Mouse (Mus musculus) embryonic facial prominence, embryonic 14.5 days (tissue): ENCODE measurements around the gene Chpf2. TPM values are rescaled to one million over a fixed set of nuclear protein-coding genes. Genes with fewer than 3 reads are reported as not detected.

Experiments used
- ATAC-seq: fragments of 200-750 bp; cut with Nextera tagmentation; 2 replicates; pipeline ENCODE4 v1.8.0; 2017; ENCODE audit warnings: low read depth, moderate number of reproducible peaks, moderate TSS enrichment
- DNase-seq: peaks from one replicate; pipeline ENCODE4 v3.0.0-alpha.2; 2015; ENCODE audit warnings: low spot score
- H3K27ac ChIP-seq: fragments of 300-500 bp; sonication (generic); replicated peaks from 2 replicates; pipeline ENCODE4 v1.5.1; 2014; ENCODE audit warnings: low read depth, mild to moderate bottlenecking, low read length, moderate library complexity
- H3K27me3 ChIP-seq: fragments of 300-500 bp; sonication (generic); replicated peaks from 2 replicates; pipeline ENCODE4 v1.6.1; 2014; ENCODE audit warnings: low read length; ENCODE audit not compliant: control insufficient read depth, insufficient read depth
- H3K36me3 ChIP-seq: fragments of 300-500 bp; sonication (generic); 2 replicates; pipeline ENCODE4 v1.6.1; 2014; ENCODE audit warnings: low read length, mixed read lengths; ENCODE audit not compliant: control insufficient read depth, insufficient read depth
- H3K4me1 ChIP-seq: fragments of 300-500 bp; sonication (generic); 2 replicates; pipeline ENCODE4 v1.6.1; 2014; ENCODE audit warnings: antibody characterized with exemption, low read length; ENCODE audit not compliant: control insufficient read depth, insufficient read depth
- H3K4me2 ChIP-seq: fragments of 300-500 bp; sonication (generic); 2 replicates; pipeline ENCODE4 v1.6.1; 2014; ENCODE audit warnings: low read depth, mild to moderate bottlenecking, low read length, moderate library complexity, mixed read lengths
- H3K4me3 ChIP-seq: fragments of 300-500 bp; sonication (generic); 2 replicates; pipeline ENCODE4 v1.5.1; 2014; ENCODE audit warnings: low read depth, mild to moderate bottlenecking, low read length
- H3K9ac ChIP-seq: fragments of 300-500 bp; sonication (generic); 2 replicates; pipeline ENCODE4 v1.6.1; 2014; ENCODE audit warnings: low read depth, mild to moderate bottlenecking, low read length, moderate library complexity, mixed read lengths
- H3K9me3 ChIP-seq: fragments of 300-500 bp; sonication (generic); 2 replicates; pipeline ENCODE4 v1.6.1; 2016; ENCODE audit warnings: low read length; ENCODE audit not compliant: control insufficient read depth
- WGBS: fragments of 180-500 bp; shearing (Covaris S2); extraction: QIAGEN DNeasy Blood & Tissue Kit; methylation state at CpG from one replicate; pipeline ENCODE4 v1.1.7; 2014; 5-methylcytosine and 5-hydroxymethylcytosine counted together
- polyA plus RNA-seq: library from polyadenylated mRNA; unstranded; fragments of >200 nt; fragmentation: Nextera tagmentation; extraction: Ambion mirVana; gene quantifications from 2 replicates; pipeline ENCODE4 v1.2.1, GENCODE M21; 2014

Gene Chpf2
- polyA plus RNA-seq, 1 experiment from 2014 or later: 21.2 TPM

- WGBS: 21% methylated on average over 14 of the region's 14 CpGs
- H3K9ac ChIP-seq: peak overlapping the region; percentile 90
- DNase-seq (no peak), ATAC-seq (no peak)
- H3K9me3 ChIP-seq: no peaks in the 10 kb centered on the region
- peak overlapping the region; percentile 70 for H3K4me3 ChIP-seq
- H3K36me3 ChIP-seq: no peaks in the 10 kb centered on the region
- no peaks in the 10 kb centered on the region for H3K27me3 ChIP-seq
- peak overlapping the region; percentile 100 for H3K27ac ChIP-seq
- peaks cover 35% of the 10 kb centered on the region for H3K4me1 ChIP-seq
- peak overlapping the region; percentile 79 for H3K4me2 ChIP-seq
Observed at GRCm38 (mm10) chr5:24605980-24606665, 19.6 kb downstream of the Chpf2 start.

- ATAC-seq (no peak), DNase-seq (no peak)
- Histone ChIP-seq H3K36me3 (no peaks in the 10 kb centered on the region), H3K4me2 (no peak overlapping the region), H3K4me1 (peaks cover 25% of the 10 kb centered on the region), H3K4me3 (no peak overlapping the region), H3K27me3 (no peaks in the 10 kb centered on the region), H3K9me3 (no peaks in the 10 kb centered on the region), H3K9ac (no peak overlapping the region), H3K27ac (no peak overlapping the region)
- 52% methylated on average over 5 of the region's 5 CpGs for WGBS
Observed at GRCm38 (mm10) chr5:24609388-24609787, 22.8 kb downstream of the Chpf2 start.

- ATAC-seq (peak; percentile 51), DNase-seq (peak; percentile 59)
- Histone ChIP-seq H3K9ac (no peak overlapping the region), H3K4me3 (no peak overlapping the region), H3K36me3 (no peaks in the 10 kb centered on the region), H3K4me1 (peaks cover 10% of the 10 kb centered on the region), H3K27ac (no peak overlapping the region), H3K9me3 (no peaks in the 10 kb centered on the region), H3K4me2 (no peak overlapping the region), H3K27me3 (no peaks in the 10 kb centered on the region)
- WGBS: 48% methylated on average over 7 of the region's 7 CpGs
Observed at GRCm38 (mm10) chr5:24611366-24612301, 25.1 kb downstream of the Chpf2 start.

GRCm38 (mm10) chr5:24612302-24612649 lies 25.7 kb downstream of the Chpf2 start:
- Histone ChIP-seq H3K9ac (no peak overlapping the region), H3K4me1 (peaks cover 8% of the 10 kb centered on the region; the same call in 1 of the 2 replicates)

GRCm38 (mm10) chr5:24615097-24615496 lies 28.6 kb downstream of the Chpf2 start:
- H3K4me1 ChIP-seq: peaks cover 8% of the 10 kb centered on the region; the same call in 1 of the 2 replicates
- H3K9me3 ChIP-seq: no peaks in the 10 kb centered on the region
- H3K36me3 ChIP-seq: no peaks in the 10 kb centered on the region
- WGBS: 51% methylated on average over 6 of the region's 6 CpGs
- ATAC-seq (no peak), DNase-seq (no peak)
- no peak overlapping the region for H3K9ac ChIP-seq
- no peak overlapping the region for H3K4me3 ChIP-seq
- no peak overlapping the region for H3K4me2 ChIP-seq
- H3K27me3 ChIP-seq: no peaks in the 10 kb centered on the region
- no peak overlapping the region for H3K27ac ChIP-seq

More at GRCm38 (mm10) chr5:24612302-24612649, 25.7 kb downstream of the Chpf2 start:
- Histone ChIP-seq H3K4me2 (no peak overlapping the region), H3K9me3 (no peaks in the 10 kb centered on the region), H3K27ac (no peak overlapping the region), H3K4me3 (no peak overlapping the region), H3K36me3 (no peaks in the 10 kb centered on the region), H3K27me3 (no peaks in the 10 kb centered on the region)
- ATAC-seq: peak; percentile 51; the same call in 1 of the 2 replicates
- DNase-seq: no peak
- 64% methylated on average over 5 of the region's 5 CpGs for WGBS

- H3K4me1 ChIP-seq: 0 out of 2 replicates have a peak, but pooled peaks cover 2% of the 10 kb centered on the region
- ATAC-seq: no peak
- no peaks in the 10 kb centered on the region for H3K9me3 ChIP-seq
- H3K4me3 ChIP-seq: no peak overlapping the region
- no peaks in the 10 kb centered on the region for H3K27me3 ChIP-seq
- no peak overlapping the region for H3K27ac ChIP-seq
- no peaks in the 10 kb centered on the region for H3K36me3 ChIP-seq
- WGBS: 80% methylated on average over 3 of the region's 3 CpGs
- H3K9ac ChIP-seq: no peak overlapping the region
- H3K4me2 ChIP-seq: no peak overlapping the region
- DNase-seq: no peak
Observed at GRCm38 (mm10) chr5:24618921-24619320, 32.4 kb downstream of the Chpf2 start.

- 0 out of 2 replicates have a peak overlapping the region, but pooled peaks have one; percentile 5 for H3K9ac ChIP-seq
- no peak for ATAC-seq
- no peak overlapping the region for H3K4me2 ChIP-seq
- peak; percentile 79 for DNase-seq
- H3K4me3 ChIP-seq: no peak overlapping the region
- no peaks in the 10 kb centered on the region; the same call in 1 of the 2 replicates for H3K27me3 ChIP-seq
- H3K36me3 ChIP-seq: no peaks in the 10 kb centered on the region
- H3K27ac ChIP-seq: no peak overlapping the region
- WGBS: 37% methylated on average over 8 of the region's 8 CpGs
- H3K9me3 ChIP-seq: no peaks in the 10 kb centered on the region
- peaks cover 12% of the 10 kb centered on the region; the same call in 1 of the 2 replicates for H3K4me1 ChIP-seq
Observed at GRCm38 (mm10) chr5:24620116-24620515, 33.6 kb downstream of the Chpf2 start.

- ATAC-seq: no peak
- no peak overlapping the region for H3K27ac ChIP-seq
- H3K9me3 ChIP-seq: no peaks in the 10 kb centered on the region
- no peak overlapping the region for H3K4me2 ChIP-seq
- peaks cover 12% of the 10 kb centered on the region; the same call in 1 of the 2 replicates for H3K4me1 ChIP-seq
- H3K36me3 ChIP-seq: no peaks in the 10 kb centered on the region
- no peak overlapping the region for H3K4me3 ChIP-seq
- no peak overlapping the region for H3K9ac ChIP-seq
- WGBS: 71% methylated on average over 8 of the region's 8 CpGs
- no peaks in the 10 kb centered on the region; the same call in 1 of the 2 replicates for H3K27me3 ChIP-seq
- DNase-seq: no peak
Observed at GRCm38 (mm10) chr5:24620626-24621025, 34.1 kb downstream of the Chpf2 start.
